Mouse (Mus musculus): ENCODE results near the gene Msi2.

GRCm38 (mm10) chr11:88479498-88479897, 238.8 kb downstream of the Msi2 start:
- TF ChIP-seq CTCF (IDR thresholded peaks at IDR 0.05; ENCODE audit: low read depth) (no peak), EP300 (IDR thresholded peaks at IDR 0.05; ENCODE audit: low read depth) (no peak)
